Mouse (Mus musculus): ENCODE measurements around the gene Creb5. TPM values are rescaled to one million over a fixed set of nuclear protein-coding genes. Genes with fewer than 3 reads are reported as not detected.

Creb5 gene
- total RNA-seq, 4 experiments from 2014 or later, result 4.2 to 7.4 (median 5.0) TPM

- DNase-seq (ENCODE audit: low spot score in 2 of 2), result peak; percentile 35 to 40
Measured at GRCm38 (mm10) chr6:53584718-53585405, 297.8 kb downstream of the Creb5 start.

- DNase-seq (ENCODE audit: low spot score in 2 of 2), result no peak
Measured at GRCm38 (mm10) chr6:53589746-53590145, 302.7 kb downstream of the Creb5 start.

- no peak for DNase-seq (ENCODE audit: low spot score in 2 of 2)
Measured at GRCm38 (mm10) chr6:53592230-53592629, 305.2 kb downstream of the Creb5 start.

- DNase-seq (ENCODE audit: low spot score in 2 of 2), result no peak
Measured at GRCm38 (mm10) chr6:53593603-53594002, 306.5 kb downstream of the Creb5 start.

GRCm38 (mm10) chr6:53594316-53594715, 307.2 kb downstream of the Creb5 start:
- DNase-seq (ENCODE audit: low spot score in 2 of 2), result no peak

- DNase-seq (ENCODE audit: low spot score in 2 of 2), result no peak
Measured at GRCm38 (mm10) chr6:53596402-53596801, 309.3 kb downstream of the Creb5 start.

- DNase-seq (ENCODE audit: low spot score in 2 of 2), result no peak
Measured at GRCm38 (mm10) chr6:53603041-53603440, 316.0 kb downstream of the Creb5 start.

- DNase-seq (ENCODE audit: low spot score in 2 of 2), result no peak
Measured at GRCm38 (mm10) chr6:53603695-53604094, 316.6 kb downstream of the Creb5 start.

GRCm38 (mm10) chr6:53604386-53604785, 317.3 kb downstream of the Creb5 start:
- DNase-seq (ENCODE audit: low spot score in 2 of 2), result no peak

- no peak for DNase-seq (ENCODE audit: low spot score in 2 of 2)
Measured at GRCm38 (mm10) chr6:53605184-53605583, 318.1 kb downstream of the Creb5 start.

GRCm38 (mm10) chr6:53611451-53611945, 324.4 kb downstream of the Creb5 start:
- no peak for DNase-seq (ENCODE audit: low spot score in 2 of 2)

GRCm38 (mm10) chr6:53612681-53613080, 325.6 kb downstream of the Creb5 start:
- DNase-seq (ENCODE audit: low spot score in 2 of 2), result no peak

- DNase-seq (ENCODE audit: low spot score in 2 of 2), result no peak
Measured at GRCm38 (mm10) chr6:53615440-53616211, 328.6 kb downstream of the Creb5 start.

- DNase-seq (ENCODE audit: low spot score in 2 of 2), result no peak
Measured at GRCm38 (mm10) chr6:53618164-53618563, 331.1 kb downstream of the Creb5 start.

GRCm38 (mm10) chr6:53619676-53620075, 332.6 kb downstream of the Creb5 start:
- DNase-seq (ENCODE audit: low spot score in 2 of 2), result no peak

GRCm38 (mm10) chr6:53621295-53621694, 334.2 kb downstream of the Creb5 start:
- DNase-seq (ENCODE audit: low spot score in 2 of 2), result no peak

- no peak for DNase-seq (ENCODE audit: low spot score in 2 of 2)
Measured at GRCm38 (mm10) chr6:53624455-53625276, 337.6 kb downstream of the Creb5 start.

- DNase-seq (ENCODE audit: low spot score in 2 of 2), result no peak
Measured at GRCm38 (mm10) chr6:53626044-53626443, 339.0 kb downstream of the Creb5 start.

- DNase-seq (ENCODE audit: low spot score in 2 of 2), result no peak
Measured at GRCm38 (mm10) chr6:53628714-53629113, 341.6 kb downstream of the Creb5 start.

- no peak for DNase-seq (ENCODE audit: low spot score in 2 of 2)
Measured at GRCm38 (mm10) chr6:53635453-53635852, 348.4 kb downstream of the Creb5 start.

Data from layer of hippocampus, adult 8-10 months (tissue).